Mouse (Mus musculus) layer of hippocampus, postnatal 10 days (tissue): ENCODE results near the gene Trnt1. TPM values are rescaled to one million over a fixed set of nuclear protein-coding genes. Genes with fewer than 3 reads are reported as not detected.
A peak's percentile ranks its signal among the peaks of the same experiment; 100 is the strongest.

ENCODE experiments used
- DNase-seq, 2 experiments: peaks; one replicate each; pipeline ENCODE4 v3.0.0; 2021; ENCODE audit warnings: low spot score in 2 of 2
- long read RNA-seq: library from polyadenylated mRNA; stranded (forward); transcript quantifications from one replicate; pipeline ENCODE4 v2.0.0, GENCODE M21; 2023
- total RNA-seq, 2 experiments: library from RNA; stranded (reverse); gene quantifications; 2 replicates each; pipeline ENCODE4 v1.2.3; 2021

Trnt1 gene
- 10 to 100 TPM; 51.5 to 62.5 TPM for total RNA-seq
- long read RNA-seq, transcript Trnt1-201 (9 exons, 2,283 nt) = major isoform, 33 of 80 reads
- long read RNA-seq, transcript Trnt1-203 (9 exons, 1,398 nt) = minor isoform, 20 of 80 reads
- long read RNA-seq, partial matches to known transcripts = 16 of 80 reads
- long read RNA-seq, other reads (novel, unspliced or antisense) = 8 of 80 reads

DNA sequence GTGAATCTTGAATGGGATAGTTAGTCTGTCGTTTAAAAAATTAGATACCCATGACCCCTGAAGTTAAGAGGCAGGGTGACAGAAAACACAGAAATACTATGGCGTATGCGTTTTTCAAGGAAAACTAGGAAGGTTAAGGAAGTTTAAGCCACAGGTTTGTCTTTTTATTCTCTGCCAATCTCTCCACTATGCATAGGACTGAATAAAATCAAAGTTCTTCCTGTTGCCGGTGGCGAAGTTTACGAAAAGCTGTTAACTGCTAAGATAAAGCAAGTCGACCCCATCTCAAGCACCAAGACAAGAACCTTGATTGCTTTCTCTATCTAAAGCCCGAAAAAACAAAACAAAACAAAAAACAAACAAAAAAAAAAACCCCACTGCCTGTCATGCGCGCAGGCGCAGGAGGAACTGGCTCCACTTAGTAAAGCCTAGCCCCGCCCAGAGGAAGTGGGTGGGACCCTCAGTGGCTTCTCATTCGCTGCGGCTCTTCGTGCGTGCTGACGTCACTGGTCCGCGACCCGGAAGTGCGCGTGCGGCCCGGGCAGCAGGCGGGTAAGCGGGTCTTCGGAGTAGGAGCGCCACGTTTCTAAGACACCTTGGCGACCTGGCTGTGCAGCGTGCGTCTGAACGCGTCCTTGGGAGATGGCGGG, at the start of gene Trnt1:
TSS of gene Trnt1 (plus strand) at position 481 of the 650 bp plus-strand sequence.
- peak; percentile 97 for DNase-seq

DNA sequence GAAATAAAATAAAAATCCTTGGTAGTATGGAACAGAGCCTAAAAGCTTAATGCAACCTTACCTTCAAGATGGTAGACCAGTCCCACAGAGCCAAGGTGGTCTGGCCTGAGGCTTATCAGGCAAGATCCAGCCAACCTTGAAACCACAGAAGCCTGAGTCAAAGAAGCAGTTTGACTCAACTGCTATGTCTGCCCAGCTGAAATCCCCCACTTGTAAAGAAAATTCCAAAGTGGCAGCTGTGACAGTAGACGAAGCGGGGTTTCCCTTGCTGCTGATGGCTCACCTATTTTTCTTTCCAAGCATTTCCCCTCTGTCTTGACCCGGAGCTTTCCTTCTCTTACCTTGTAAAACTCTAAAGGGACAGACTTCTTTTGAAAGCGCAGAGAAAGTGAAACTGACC, 43.3 kb upstream of the Trnt1 start:
- no peak for DNase-seq

- DNase-seq = no peak
These were observed 42.8 kb upstream of the Trnt1 start for GRCm38 (mm10) chr6:106726078-106726477.

GRCm38 (mm10) chr6:106727703-106728102, 41.2 kb upstream of the Trnt1 start:
- no peak for DNase-seq

DNA sequence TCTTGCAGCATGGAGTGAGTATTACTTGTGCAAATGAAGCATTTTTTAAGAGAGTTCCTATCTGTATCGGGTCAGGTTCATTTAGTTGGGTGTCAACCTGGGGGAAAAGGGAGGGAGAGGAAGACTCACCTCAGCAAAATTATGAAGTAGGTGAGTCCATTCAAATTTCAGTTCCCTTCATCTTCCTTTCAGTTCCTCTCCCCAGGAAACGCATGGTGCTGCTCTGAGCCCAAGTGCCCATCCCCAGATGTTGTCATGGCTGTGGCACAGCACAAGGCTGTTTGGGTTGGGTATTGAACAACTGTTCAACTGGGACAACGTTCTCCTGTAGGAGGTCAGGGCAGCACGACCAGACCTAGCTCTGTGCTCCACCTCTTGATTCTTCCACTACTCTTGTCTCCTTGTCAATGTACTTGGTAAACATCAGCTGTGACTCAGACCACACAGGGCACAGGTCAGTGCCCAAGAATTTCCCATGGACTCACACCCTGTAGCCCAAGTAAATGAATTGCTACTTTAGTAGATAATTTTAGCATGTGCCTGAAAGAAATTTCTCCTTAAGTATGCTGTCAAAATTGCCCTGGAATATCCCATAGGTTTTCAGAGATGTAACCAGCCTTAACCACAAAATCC, 39.1 kb upstream of the Trnt1 start:
- no peak for DNase-seq

- DNase-seq = no peak
These were observed 36.4 kb upstream of the Trnt1 start for GRCm38 (mm10) chr6:106732563-106732962.

- DNase-seq = no peak
These were observed 30.7 kb upstream of the Trnt1 start for GRCm38 (mm10) chr6:106738229-106738628.

DNA sequence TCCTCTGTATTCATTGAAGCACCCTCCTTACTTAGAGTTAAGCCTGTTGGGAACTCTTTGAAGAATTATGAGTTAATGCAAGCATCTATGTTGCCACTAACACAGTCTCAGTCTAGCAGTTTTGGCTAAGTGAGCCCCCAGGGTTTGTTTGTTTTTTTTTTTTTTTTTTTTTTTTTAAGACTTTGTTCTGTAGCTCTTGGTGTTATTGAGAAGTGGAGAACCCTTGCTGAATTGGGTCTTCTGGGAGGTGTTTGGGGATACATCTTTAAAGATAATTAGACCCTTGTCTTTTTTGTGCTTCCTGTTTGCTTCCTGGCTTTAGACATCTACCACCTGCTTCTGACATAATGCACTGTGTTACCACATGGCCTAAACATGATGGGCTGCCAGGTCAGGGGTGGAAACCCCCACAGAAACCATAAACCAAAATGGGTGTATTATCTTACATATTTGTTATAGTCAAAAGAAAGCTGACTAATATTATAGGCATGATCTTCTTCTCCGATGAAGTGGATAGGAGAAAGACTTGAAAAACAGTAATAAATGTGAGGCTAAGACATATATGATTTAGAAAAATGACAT, 28.6 kb upstream of the Trnt1 start:
- no peak for DNase-seq

- no peak for DNase-seq
These were observed 25.2 kb upstream of the Trnt1 start for GRCm38 (mm10) chr6:106743556-106744233.

DNA sequence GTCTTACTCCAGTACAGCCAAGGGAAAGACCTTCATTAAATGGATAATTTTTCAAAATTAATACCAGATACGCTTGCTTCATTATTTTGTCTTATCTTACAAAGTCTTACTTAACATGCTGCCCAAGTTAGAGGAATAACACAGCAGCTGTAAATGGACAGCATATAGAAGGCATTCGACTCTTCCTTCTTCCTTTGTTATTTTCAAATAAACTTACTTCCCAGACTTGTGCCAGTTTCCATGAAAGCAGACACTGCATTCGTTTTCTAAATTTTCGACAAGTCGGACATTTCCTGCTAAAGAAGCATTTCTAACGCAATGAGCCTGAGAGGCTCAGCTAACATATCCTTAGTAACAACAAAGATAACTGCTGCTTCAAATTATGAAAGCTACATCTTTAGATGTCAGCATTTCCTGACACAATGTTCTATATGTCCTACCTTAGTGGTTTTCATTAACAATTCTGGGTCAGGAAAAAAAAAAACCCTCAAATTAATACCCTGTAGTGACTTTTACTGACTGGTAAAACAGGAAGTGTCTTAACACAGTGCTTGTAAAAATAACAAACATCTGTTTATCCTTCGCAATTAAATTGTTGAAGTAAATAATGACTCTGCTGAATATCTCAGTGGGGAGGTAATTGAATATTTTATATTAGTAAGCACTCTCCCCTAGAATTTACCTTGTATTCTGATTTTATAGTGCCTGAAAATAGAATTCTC, 23.1 kb upstream of the Trnt1 start:
- no peak for DNase-seq

- no peak for DNase-seq
These were observed 21.7 kb upstream of the Trnt1 start for GRCm38 (mm10) chr6:106747251-106747650.

DNA sequence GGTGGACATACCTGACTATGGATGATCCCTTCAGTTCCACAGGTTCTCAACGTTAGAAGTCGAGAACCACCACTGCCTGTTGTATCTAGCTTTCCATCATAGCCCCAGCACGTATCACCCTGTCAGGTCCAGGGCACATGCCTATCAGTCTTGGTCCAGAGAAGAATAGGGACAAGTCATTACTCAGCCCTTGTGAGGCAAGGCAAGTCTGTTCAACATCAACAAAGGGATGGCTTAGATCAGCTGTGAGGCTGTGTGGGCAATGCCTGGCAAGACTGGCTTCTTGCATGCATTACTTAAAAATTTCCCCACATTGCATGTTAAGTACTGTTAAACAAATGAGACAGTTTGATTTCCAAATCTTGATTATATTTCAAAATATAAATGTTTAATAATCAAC, 21.1 kb upstream of the Trnt1 start:
- no peak for DNase-seq

DNA sequence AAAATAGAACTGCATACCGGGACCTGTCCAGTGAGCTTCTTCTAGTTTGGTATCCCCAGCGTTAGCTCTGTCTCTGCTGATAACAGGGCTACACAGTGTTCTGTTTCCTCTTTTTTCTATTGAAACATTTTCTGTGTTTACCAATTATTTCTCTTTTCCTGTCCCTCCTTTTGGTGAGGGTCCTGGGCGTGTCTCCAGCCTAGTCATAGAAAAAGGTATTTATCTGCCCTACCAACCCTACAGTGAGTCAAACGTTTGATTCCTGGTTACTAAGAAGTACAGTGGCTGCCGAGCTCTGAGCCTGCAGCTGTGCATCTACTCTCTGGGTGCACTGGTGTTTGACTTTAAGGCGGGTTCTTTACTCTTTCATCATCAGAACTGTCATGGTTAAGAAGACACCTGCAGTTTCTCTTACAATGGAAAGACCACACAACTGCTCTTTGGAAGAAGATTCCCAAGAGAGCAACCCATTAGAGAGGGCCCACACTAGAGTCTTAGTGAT, 20.0 kb upstream of the Trnt1 start, which contains the start of gene Il5ra:
TSS of gene Il5ra (minus strand) at position 151 of the 502 bp plus-strand sequence.
- DNase-seq = no peak

DNA sequence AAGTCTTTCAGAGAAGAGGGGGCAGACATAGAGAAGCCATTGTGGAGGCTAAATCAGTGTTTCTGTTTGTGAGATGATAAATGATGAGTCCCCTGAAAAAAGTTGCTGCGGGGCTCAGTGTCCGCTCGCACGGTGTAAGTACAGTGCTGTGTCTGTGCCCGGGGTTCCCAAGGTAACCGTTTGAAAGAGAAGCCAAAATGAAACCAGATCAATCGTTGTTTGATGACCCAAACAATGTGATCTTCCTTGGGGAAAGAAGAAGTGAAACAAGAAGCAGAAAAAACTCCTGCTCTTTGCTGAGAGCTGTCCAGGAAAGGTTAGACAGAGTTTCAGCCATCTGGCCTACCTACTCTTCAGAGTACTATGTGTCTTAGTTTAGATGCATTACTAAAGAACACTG, 18.6 kb upstream of the Trnt1 start:
- DNase-seq = no peak

DNA sequence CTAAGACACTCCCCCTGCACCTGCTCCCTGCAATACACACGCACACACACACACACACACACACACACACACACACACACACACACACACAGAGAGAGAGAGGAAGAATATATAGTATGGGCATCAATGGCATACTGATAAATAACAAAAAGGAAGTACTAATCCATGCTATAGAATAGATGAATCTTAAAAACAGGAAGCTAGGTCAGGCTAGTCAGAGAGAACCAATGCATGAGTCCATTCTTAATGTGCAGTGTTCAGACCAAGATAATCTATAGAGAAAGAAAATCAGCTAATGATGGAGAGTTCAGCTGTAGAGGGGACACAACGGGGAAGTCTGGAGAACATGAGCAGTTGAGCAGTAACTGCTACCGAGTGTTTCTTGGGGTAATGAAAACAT, 10.6 kb upstream of the Trnt1 start:
- no peak for DNase-seq

DNA sequence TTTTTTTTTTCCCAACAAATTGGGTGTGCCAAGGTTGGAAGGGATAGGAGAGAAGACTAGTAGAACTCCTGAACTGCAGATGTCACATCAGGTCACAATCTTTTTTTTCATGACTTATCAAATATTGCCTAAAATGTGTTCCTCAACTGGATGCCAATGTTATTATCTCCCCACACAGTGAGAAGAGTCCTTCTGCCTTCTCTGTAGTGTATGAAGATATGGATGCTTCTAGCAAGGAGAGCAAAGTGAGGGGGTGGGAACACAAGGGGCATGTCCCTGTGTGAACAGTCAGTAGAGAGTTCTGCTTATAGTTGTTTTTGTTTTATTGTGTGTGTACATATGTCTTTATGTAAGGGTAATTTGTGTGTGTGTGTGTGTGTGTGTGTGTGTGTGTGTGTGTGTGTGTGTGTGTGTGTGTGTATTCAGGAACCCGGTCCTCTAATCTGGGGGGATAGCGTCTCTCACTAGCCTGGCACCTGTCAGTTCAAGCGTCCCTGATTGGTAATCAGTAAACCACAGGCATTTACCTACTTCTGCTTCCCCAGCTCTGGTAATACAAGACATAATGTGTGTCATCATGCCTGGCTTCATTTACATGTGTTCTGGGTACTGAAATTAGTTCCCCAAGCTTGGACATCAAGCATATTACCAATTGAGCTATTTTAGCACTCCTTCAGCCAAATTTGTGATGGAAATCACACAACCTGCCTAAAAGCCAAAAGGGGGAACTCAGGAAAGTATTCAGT, 8.3 kb upstream of the Trnt1 start:
- no peak for DNase-seq

DNA sequence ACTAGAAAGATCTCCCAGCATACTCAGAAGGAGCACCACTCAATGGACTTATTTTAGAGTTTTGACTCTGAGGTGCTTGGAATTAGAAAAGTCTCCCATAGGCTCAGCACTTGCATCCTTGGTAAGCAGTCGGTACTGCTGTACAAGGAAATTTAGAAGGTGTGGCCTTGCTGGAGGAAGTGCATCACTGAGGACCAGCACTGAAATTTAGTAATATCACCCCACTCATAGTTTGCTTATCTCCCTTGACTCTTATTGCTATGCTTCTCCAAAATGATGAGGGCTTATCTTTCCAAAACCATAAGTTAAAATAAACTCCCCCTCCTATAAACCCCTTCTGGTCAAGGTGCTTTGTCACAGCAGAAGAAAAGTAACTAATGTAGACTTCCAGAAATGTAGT, 7.4 kb upstream of the Trnt1 start:
- no peak for DNase-seq

DNA sequence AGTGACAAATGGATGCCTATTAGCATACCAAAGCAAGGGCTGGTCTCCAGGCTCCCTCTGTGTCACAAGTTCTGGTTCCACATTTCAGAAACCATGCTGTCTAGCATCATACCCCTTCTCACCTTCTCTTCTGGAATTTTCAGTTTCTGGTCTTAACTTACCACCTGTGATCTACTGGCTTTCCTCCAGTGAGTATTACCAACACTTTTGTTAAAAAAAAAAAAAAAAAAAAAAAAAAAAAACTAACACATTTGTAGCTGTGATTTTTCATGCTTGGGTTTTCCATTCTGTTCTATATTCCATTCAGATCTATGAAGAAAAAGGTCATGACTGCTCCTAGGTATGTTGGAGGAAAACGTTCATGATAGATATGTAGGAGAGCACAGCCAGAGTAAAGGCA, 3.0 kb upstream of the Trnt1 start:
- DNase-seq = no peak

DNA sequence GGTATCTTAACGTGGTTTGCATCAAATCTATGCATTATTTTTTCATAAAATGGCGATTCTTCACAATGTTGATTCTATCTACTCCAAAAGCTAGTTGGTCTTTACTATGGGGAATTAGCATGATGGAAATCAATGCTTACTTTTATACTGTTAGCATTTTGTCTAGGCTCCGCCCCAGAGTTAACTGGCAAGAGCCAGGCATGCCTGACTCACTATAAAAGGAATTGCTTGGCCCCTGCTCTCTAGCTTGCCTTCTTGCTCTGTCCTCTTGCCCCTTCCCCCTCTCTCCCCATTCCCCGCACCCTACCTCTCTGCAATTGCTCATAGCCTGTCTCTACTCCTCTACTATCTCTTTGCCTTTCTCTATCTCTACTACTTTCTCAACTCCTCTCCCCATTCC, 2.1 kb upstream of the Trnt1 start:
- DNase-seq = no peak

DNA sequence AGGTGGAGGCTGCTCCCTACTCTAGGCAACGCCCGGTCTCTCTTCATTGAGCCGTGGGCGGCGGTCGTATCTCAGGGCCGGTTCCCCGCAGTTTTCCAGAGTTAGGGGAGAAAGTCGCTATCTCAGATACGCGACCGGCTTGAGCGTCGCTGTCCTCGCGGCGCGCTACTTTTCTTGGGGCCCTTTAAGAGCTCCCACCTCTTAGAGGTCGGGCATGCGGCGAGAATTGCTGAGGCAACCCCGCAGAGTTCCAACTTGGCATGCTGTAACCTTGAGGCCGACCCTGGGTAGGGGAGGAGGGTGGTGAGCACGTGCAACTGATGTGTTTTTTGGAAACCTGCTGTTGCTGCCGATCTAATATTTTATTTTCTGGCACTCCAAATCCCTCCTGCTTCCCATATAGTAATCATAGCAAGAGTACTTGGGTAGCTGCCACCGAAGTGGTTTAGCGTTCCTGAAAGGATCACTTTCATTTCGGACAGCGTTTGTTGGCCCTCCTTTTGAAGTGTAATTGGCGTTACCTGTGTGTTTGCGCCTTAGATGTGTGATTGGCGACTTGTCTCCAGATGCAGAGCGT, 458 bp downstream of the Trnt1 start:
- no peak for DNase-seq
